Mouse (Mus musculus) liver, postnatal 0 days (tissue): ENCODE data around the gene Cux1.
A peak's percentile ranks its signal among the peaks of the same experiment; 100 is the strongest.

ENCODE experiments used
- CTCF ChIP-seq: sonication (generic); IDR thresholded peaks from 2 replicates; pipeline ENCODE4 v1.5.1; 2016; ENCODE audit warnings: antibody characterized with exemption, low read depth
- EP300 ChIP-seq: IDR thresholded peaks from 2 replicates; pipeline ENCODE4 v1.6.1; 2016; ENCODE audit warnings: antibody characterized with exemption, low read depth, mild to moderate bottlenecking

GRCm38 (mm10) chr5:136406357-136406756 lies 160.9 kb downstream of the Cux1 start:
- TF ChIP-seq CTCF, result 0 out of 2 replicates have a peak, but pooled peaks have one; percentile 9
- TF ChIP-seq EP300, result no peak
